Mouse (Mus musculus) spleen, adult 2 months (tissue): ENCODE measurements around the gene Aamdc.

ENCODE experiments used
- CTCF ChIP-seq: fragments of 200-500 bp; IDR thresholded peaks from 2 replicates; pipeline ENCODE4 v1.5.1; 2011; ENCODE audit warnings: mild to moderate bottlenecking, inconsistent platforms; ENCODE audit not compliant: insufficient read depth, insufficient read length, insufficient replicate concordance; ENCODE audit errors: extremely low read depth
- POLR2A ChIP-seq: fragments of 200-500 bp; IDR thresholded peaks from 2 replicates; pipeline ENCODE4 v1.6.1; 2011; ENCODE audit warnings: low read depth, low read length, inconsistent platforms

- no peak for TF ChIP-seq CTCF
- no peak for TF ChIP-seq POLR2A
Measured at GRCm38 (mm10) chr7:97622676-97623075, 43.4 kb upstream of the Aamdc start.
